Mouse (Mus musculus): ENCODE measurements around the gene Ank3. TPM values are rescaled to one million over a fixed set of nuclear protein-coding genes. Genes with fewer than 3 reads are reported as not detected.

Ank3 gene
- polyA plus RNA-seq, 1 experiment from 2014 or later, result 30.6 TPM

DNA sequence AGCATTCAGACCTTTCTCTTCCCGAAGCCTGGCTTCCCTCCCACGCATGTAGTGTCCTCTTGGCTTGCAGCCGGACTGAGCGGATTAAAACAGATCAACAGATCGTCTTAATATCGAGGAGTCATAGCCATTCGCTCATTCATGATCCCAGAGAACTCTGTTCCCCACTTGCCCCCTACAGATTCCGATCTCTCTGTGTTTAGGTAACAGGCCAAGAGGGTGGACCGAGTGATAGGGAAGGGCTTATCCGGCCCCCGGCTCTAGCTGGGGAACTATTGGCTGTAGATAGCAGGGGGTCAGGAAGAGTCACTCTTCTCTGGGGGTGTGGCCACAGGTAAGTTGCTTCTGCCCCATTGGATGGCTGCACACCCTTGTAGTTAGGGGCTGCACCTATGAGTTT is 525.7 kb downstream of the Ank3 start:
- peaks cover 36% of the 10 kb centered on the region for H3K4me1 ChIP-seq (replicated peaks)
- H3K9me3 ChIP-seq (replicated peaks), result no peaks in the 10 kb centered on the region
- H3K27me3 ChIP-seq, result no peaks in the 10 kb centered on the region
- H3K4me3 ChIP-seq, result peak overlapping the region; percentile 45
- no peaks in the 10 kb centered on the region for H3K36me3 ChIP-seq
- H3K9ac ChIP-seq, result no peak overlapping the region
- H3K4me2 ChIP-seq, result peak overlapping the region; percentile 68
- WGBS, result 9% methylated on average over 11 of the region's 11 CpGs
- H3K27ac ChIP-seq, result peak overlapping the region; percentile 89; the same call in 1 of the 2 replicates
- ATAC-seq (replicated peaks; ENCODE audit: insufficient number of reproducible peaks, insufficient read depth, low FRiP score, low read depth), result 0 out of 2 replicates have a peak, but pooled peaks have one; percentile 37

DNA sequence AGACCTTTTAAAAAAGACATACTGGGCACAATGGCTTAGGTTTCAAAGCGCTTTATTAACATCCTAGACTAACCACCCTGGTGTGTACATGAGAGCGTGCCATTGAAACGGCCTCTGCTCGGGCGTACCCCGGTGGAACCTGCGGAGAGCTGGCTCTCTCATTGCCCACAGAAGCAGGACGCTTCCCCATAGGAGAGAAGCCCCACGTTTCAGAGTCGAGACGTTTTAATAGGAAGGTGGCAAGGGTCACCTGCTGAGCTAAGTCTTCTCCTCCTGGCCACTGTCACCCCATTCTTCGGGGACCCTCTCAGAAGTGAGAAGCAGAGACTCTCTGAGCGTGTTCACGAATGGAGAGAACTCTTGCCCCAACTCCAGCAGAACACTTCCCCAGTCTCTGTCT is 526.3 kb downstream of the Ank3 start:
- peak overlapping the region; percentile 89 for H3K27ac ChIP-seq
- no peak for ATAC-seq (replicated peaks; ENCODE audit: insufficient number of reproducible peaks, insufficient read depth, low FRiP score, low read depth)
- no peaks in the 10 kb centered on the region for H3K36me3 ChIP-seq
- no peaks in the 10 kb centered on the region for H3K9me3 ChIP-seq (replicated peaks)
- H3K4me1 ChIP-seq (replicated peaks), result peaks cover 36% of the 10 kb centered on the region
- peak overlapping the region; percentile 68 for H3K4me2 ChIP-seq
- 5% methylated on average over 14 of the region's 14 CpGs for WGBS
- no peaks in the 10 kb centered on the region for H3K27me3 ChIP-seq
- peak overlapping the region; percentile 45 for H3K4me3 ChIP-seq
- peak overlapping the region; percentile 38; the same call in 1 of the 2 replicates for H3K9ac ChIP-seq

DNA sequence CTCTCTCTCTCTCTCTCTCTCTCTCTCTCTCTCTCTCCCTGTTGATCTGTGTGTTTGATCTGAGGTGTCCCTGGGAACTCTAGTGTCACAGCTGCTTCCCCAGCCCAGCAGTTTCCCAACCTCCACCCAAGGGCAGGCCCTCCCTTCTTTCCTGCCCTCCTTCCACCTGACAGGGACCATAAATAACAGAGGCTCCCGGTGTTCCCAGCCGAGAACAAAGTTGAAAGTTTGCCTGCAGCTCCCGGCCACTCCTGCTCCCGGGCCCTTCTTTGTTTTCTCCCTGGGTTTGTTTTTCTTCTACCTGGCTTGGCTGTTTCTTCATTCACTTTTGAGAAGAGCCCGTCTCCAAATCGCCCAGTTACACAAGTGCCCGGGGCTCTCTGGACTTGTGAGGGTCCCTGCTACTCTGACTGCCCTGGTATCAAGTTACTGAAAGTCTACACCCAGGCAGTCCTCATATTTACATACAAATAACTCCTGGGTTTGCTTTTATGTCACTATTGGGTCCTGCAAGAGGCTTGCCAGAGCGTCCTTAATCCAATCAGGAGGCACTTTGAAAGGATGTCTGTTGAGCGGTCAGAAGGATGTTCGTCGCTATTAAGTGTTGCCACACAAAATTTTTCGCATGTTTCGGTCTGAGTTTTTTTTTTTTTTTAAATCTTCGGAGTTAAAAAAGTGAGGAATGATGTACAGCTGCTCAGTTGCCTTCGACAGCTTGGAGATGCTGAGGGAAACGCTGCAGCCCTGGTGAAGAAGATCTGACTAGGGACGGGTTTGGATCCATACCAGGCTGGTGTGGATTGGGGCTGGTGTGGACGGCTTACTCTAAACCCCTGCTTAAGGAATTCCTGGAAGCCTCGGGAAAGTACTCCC is 526.9 kb downstream of the Ank3 start:
- peaks cover 36% of the 10 kb centered on the region for H3K4me1 ChIP-seq (replicated peaks)
- H3K4me3 ChIP-seq, result peak overlapping the region; percentile 45
- ATAC-seq (replicated peaks; ENCODE audit: insufficient number of reproducible peaks, insufficient read depth, low FRiP score, low read depth), result peak; percentile 81
- peak overlapping the region; percentile 44 for H3K9ac ChIP-seq
- no peaks in the 10 kb centered on the region; the same call in 1 of the 2 replicates for H3K36me3 ChIP-seq
- H3K27ac ChIP-seq, result peak overlapping the region; percentile 89
- 1% methylated on average over 19 of the region's 19 CpGs for WGBS
- peak overlapping the region; percentile 68 for H3K4me2 ChIP-seq
- no peaks in the 10 kb centered on the region for H3K9me3 ChIP-seq (replicated peaks)
- no peaks in the 10 kb centered on the region for H3K27me3 ChIP-seq

DNA sequence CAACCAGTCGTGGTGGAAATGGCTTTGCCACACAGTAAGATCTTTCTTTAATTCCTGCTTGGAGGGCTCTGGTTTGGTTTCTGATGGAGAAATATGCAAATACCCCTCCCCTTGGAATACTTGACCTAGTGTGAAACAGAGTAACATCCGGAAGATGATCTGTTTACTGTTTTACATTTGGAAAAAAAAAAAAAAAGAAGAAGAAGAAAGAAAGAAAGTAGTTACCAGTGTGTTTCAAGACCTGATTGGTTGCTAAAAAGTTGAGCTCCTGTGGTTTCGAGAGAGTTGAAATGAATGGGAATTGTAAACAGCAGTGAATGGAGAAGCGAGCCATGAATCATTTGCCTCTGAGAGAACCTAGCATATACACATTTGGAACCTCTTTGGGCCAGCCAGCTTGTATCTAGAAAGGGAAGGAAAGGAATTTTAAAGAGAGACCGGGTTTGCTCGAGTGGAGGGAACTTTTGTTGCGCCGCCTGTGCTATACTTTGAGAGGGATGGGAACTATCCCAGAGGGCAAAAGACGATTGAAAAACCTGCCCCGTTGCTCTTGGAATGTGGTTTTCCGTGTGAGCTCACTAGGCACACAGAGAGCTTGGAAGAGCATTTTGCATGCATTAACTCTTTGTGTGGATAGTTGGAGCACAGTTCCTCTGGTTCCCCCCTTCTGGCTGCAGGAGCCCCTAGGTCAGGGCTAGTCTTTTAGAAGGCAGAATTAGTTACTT is 527.7 kb downstream of the Ank3 start:
- Histone ChIP-seq H3K4me3 (peak overlapping the region; percentile 45), H3K27ac (peak overlapping the region; percentile 89), H3K9me3 (replicated peaks) (no peaks in the 10 kb centered on the region), H3K4me1 (replicated peaks) (peaks cover 36% of the 10 kb centered on the region), H3K4me2 (peak overlapping the region; percentile 68), H3K27me3 (no peaks in the 10 kb centered on the region), H3K9ac (peak overlapping the region; percentile 44; the same call in 1 of the 2 replicates), H3K36me3 (no peaks in the 10 kb centered on the region; the same call in 1 of the 2 replicates)
- 11% methylated on average over 11 of the region's 11 CpGs for WGBS
- no peak for ATAC-seq (replicated peaks; ENCODE audit: insufficient number of reproducible peaks, insufficient read depth, low FRiP score, low read depth)

DNA sequence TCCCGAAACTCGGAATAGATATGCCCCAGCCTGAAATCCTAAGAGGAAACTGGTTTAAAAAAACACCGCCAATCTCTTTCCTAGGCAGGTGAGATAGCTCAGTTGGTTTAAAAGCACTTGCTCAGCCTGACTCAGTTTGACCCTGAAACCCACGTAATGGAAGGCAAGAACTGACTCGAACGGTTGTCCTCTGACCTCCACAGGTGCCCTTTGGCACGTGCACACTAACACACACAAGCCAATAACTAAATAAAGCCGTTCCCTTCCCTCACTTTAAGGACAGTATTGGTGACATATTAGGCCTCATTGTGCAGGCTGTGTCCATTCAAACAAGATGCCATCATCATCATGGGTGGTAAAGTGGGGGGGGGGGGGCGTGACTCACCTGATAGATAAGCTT is 528.4 kb downstream of the Ank3 start:
- H3K9me3 ChIP-seq (replicated peaks), result no peaks in the 10 kb centered on the region
- no peaks in the 10 kb centered on the region; the same call in 1 of the 2 replicates for H3K36me3 ChIP-seq
- peak overlapping the region; percentile 68 for H3K4me2 ChIP-seq
- H3K27ac ChIP-seq, result no peak overlapping the region
- 28% methylated on average over 9 of the region's 9 CpGs for WGBS
- H3K4me3 ChIP-seq, result peak overlapping the region; percentile 45
- H3K27me3 ChIP-seq, result no peaks in the 10 kb centered on the region
- ATAC-seq (replicated peaks; ENCODE audit: insufficient number of reproducible peaks, insufficient read depth, low FRiP score, low read depth), result no peak
- no peak overlapping the region for H3K9ac ChIP-seq
- H3K4me1 ChIP-seq (replicated peaks), result peaks cover 36% of the 10 kb centered on the region

DNA sequence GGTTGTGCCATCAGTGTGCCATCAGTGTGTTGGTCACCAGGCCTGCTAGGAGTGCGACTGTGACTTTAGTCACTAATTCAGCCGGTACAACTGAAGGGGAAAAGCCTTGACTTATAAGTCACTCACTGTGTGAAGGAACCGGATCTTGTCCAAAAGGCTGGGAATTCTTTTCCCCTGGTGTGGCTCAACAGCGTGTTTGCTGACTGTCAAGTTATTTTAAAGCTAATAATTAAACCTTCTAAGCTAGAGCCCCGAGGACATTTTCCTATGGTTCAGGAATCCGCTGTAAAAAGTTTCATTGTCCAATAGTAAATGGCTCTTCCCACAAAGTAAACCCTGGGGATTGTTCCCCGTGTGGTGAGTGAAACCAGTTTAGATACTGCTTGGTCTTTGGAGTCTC is 529.8 kb downstream of the Ank3 start:
- Histone ChIP-seq H3K9me3 (replicated peaks) (no peaks in the 10 kb centered on the region), H3K9ac (no peak overlapping the region), H3K4me3 (no peak overlapping the region), H3K27ac (no peak overlapping the region), H3K27me3 (no peaks in the 10 kb centered on the region), H3K36me3 (no peaks in the 10 kb centered on the region; the same call in 1 of the 2 replicates), H3K4me1 (replicated peaks) (peaks cover 36% of the 10 kb centered on the region), H3K4me2 (no peak overlapping the region)
- 77% methylated on average over 7 of the region's 7 CpGs for WGBS
- no peak for ATAC-seq (replicated peaks; ENCODE audit: insufficient number of reproducible peaks, insufficient read depth, low FRiP score, low read depth)

DNA sequence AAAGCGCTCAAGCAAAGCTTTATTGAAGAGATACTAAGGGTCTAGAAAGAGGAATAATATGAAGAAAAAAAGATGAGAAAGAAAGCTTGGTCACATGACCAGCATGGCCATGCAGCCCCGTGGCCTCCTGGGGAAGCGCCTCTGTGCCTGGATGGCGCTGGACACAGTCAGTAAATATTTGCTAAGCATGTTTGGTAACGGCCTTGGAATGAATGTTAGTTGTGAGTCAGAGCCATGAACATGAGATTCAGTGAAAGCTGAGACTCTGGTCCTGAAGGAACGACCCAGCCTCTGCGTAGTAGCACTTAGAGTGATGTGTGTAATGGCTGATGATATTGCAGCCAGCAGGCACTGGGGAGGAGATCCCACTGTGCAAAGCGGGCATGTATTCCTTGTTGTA is 531.9 kb downstream of the Ank3 start:
- no peak overlapping the region for H3K27ac ChIP-seq

DNA sequence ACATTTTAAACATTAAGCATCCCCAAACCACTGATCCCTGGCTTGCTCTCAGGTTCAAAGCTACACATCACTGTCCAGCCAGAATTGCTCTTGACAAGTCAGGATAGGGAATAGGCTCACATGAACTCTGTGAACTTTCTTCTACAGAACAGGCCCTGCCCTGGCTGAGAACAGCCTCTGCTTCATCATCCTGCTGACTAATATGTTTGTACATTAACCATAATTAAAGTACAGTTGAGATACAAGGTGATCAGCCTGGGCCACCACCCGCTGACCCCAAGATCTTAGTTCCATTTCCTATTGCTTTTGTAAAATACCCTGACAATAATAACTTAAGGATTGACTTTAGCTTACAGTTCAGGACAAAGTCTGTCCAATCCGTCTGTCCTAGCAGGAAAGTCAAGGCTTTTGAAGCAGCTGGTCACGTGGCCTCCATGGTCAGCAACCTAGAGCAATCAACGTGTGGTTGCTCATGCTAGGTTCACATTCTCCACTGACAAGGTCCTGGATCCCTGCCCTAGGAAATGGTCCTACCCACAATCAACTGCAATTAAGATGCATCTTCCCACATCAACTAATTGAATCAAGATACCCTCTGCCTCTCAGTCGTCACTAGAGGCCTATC is 538.0 kb downstream of the Ank3 start:
- 83% methylated on average over 5 of the region's 5 CpGs for WGBS
- no peak for ATAC-seq (replicated peaks; ENCODE audit: insufficient number of reproducible peaks, insufficient read depth, low FRiP score, low read depth)
- no peak overlapping the region for H3K27ac ChIP-seq
- H3K9ac ChIP-seq, result no peak overlapping the region
- peaks cover 8% of the 10 kb centered on the region; the same call in 1 of the 2 replicates for H3K36me3 ChIP-seq
- H3K4me2 ChIP-seq, result no peak overlapping the region
- no peaks in the 10 kb centered on the region for H3K4me1 ChIP-seq (replicated peaks)
- H3K9me3 ChIP-seq (replicated peaks), result no peaks in the 10 kb centered on the region
- no peak overlapping the region for H3K4me3 ChIP-seq
- no peaks in the 10 kb centered on the region for H3K27me3 ChIP-seq

More for the DNA sequence above, 531.9 kb downstream of the Ank3 start:
- Histone ChIP-seq H3K4me1 (replicated peaks) (peaks cover 16% of the 10 kb centered on the region), H3K4me3 (no peak overlapping the region), H3K4me2 (no peak overlapping the region), H3K9ac (no peak overlapping the region), H3K9me3 (replicated peaks) (no peaks in the 10 kb centered on the region), H3K27me3 (no peaks in the 10 kb centered on the region), H3K36me3 (peaks cover 5% of the 10 kb centered on the region; the same call in 1 of the 2 replicates)
- WGBS, result 92% methylated on average over 8 of the region's 8 CpGs
- ATAC-seq (replicated peaks; ENCODE audit: insufficient number of reproducible peaks, insufficient read depth, low FRiP score, low read depth), result no peak

DNA sequence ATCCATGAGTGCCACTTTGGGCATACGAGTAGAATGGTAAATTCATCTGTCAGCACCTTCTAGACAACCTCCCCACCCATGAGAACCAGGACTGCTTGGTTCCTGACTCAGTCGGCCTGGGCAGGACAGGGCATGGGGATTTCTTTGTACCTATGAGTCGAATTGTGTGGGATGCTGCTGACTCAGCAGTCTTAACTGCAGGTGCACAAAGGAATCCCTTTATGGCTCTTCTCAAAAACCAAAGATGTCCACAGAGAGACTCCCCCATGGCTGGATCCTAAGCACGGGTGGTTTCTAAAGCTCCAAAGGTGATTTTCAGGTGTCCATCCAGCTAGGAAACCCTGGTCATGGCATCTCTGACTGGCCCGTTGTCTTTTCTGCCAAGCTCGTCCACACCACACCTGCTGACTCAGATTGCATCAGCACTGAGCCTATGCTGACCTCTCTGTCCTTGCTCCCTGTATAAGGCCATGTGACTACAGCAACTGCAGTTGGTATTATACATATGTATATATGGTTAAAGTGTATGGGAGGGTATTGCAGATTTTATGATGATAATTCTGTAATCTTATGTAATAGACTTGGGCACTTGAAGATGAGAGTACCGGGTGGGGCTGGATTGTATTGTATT is 538.8 kb downstream of the Ank3 start:
- Histone ChIP-seq H3K4me2 (no peak overlapping the region), H3K27me3 (no peaks in the 10 kb centered on the region), H3K9ac (no peak overlapping the region), H3K36me3 (peaks cover 8% of the 10 kb centered on the region; the same call in 1 of the 2 replicates), H3K27ac (no peak overlapping the region), H3K9me3 (replicated peaks) (no peaks in the 10 kb centered on the region), H3K4me3 (no peak overlapping the region), H3K4me1 (replicated peaks) (no peaks in the 10 kb centered on the region)
- 78% methylated on average over 7 of the region's 7 CpGs for WGBS
- no peak for ATAC-seq (replicated peaks; ENCODE audit: insufficient number of reproducible peaks, insufficient read depth, low FRiP score, low read depth)

DNA sequence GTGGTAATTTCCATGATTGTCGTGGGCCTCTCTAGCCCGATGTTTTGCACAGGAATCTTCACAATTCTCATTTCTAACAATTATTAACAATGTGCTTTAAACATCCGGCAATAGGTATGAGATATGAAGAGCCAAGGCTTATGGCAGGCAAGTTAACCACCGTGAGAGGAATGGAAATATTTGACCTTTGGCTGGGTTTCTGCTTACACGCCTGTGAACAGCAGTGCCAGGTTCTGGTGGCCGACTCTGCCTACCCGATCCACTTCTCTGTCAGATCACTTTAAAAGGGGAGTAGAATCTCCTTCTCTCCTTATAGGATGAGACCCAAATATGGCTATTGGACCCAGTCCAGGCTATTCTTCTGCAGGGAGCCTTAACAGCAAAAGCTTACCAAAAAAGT is 540.6 kb downstream of the Ank3 start:
- H3K27ac ChIP-seq, result no peak overlapping the region
- H3K9me3 ChIP-seq (replicated peaks), result no peaks in the 10 kb centered on the region
- H3K9ac ChIP-seq, result no peak overlapping the region
- H3K27me3 ChIP-seq, result no peaks in the 10 kb centered on the region
- H3K36me3 ChIP-seq, result peaks cover 3% of the 10 kb centered on the region; the same call in 1 of the 2 replicates
- 83% methylated on average over 7 of the region's 7 CpGs for WGBS
- no peak overlapping the region for H3K4me3 ChIP-seq
- H3K4me1 ChIP-seq (replicated peaks), result peaks cover 6% of the 10 kb centered on the region; the same call in 1 of the 2 replicates
- no peak overlapping the region for H3K4me2 ChIP-seq
- ATAC-seq (replicated peaks; ENCODE audit: insufficient number of reproducible peaks, insufficient read depth, low FRiP score, low read depth), result no peak

Data from heart, embryonic 15.5 days (tissue).